Mouse (Mus musculus) adrenal gland, adult 2 months (tissue): ENCODE measurements around the gene Wfdc21. TPM values are rescaled to one million over a fixed set of nuclear protein-coding genes. Genes with fewer than 3 reads are reported as not detected.

Experiments
- DNase-seq: peaks from one replicate; pipeline ENCODE4 v3.0.0; 2021
- polyA plus RNA-seq: library from polyadenylated mRNA; depleted of rRNA; stranded (reverse); fragments of >200 nt; gene quantifications from 2 replicates; pipeline ENCODE4 v1.2.3, GENCODE M21; 2012; rRNA removed
- total RNA-seq, 2 experiments: library from RNA; stranded (reverse); gene quantifications; 2 replicates each; pipeline ENCODE4 v1.2.3; 2021

The Wfdc21 gene
- total and polyA plus RNA-seq, 3 experiments, result 1.0 to 5.2 TPM; not detected in 1

- DNase-seq, result no peak
Observed at GRCm38 (mm10) chr11:83802166-83802565, 55.4 kb downstream of the Wfdc21 start.

Other genes with a start within 250 kb of the Wfdc21 start
- gene Heatr9, start 224.8 kb upstream of the Wfdc21 start, total RNA-seq, result not detected
- gene Heatr9, start 224.8 kb upstream of the Wfdc21 start, polyA plus RNA-seq, result not detected in 2 replicates
- gene Ccl5, start 216.4 kb upstream of the Wfdc21 start, total RNA-seq, result 1 to 10 TPM; 1.8 to 2.0 TPM
- gene Ccl5, start 216.4 kb upstream of the Wfdc21 start, polyA plus RNA-seq, result 20.3 and 21.6 TPM in 2 replicates
- gene Ccl9, start 168.3 kb upstream of the Wfdc21 start, total RNA-seq, result 10 to 100 TPM in 1 of 2 experiments, 1 to 10 TPM in 1; 5.2 to 12.1 TPM
- 0.42 and 0.53 TPM in 2 replicates for gene Ccl9, start 168.3 kb upstream of the Wfdc21 start, polyA plus RNA-seq
- 10 to 100 TPM; 13.1 to 33.7 TPM for gene Ccl6, start 153.9 kb upstream of the Wfdc21 start, total RNA-seq
- gene Ccl6, start 153.9 kb upstream of the Wfdc21 start, polyA plus RNA-seq, result 3.4 and 3.7 TPM in 2 replicates
- gene Rpl9-ps1, start 101.3 kb upstream of the Wfdc21 start, total RNA-seq, result not detected
- gene Rpl9-ps1, start 101.3 kb upstream of the Wfdc21 start, polyA plus RNA-seq, result not detected in 2 replicates
- gene Ccl3, start 97.6 kb upstream of the Wfdc21 start, total RNA-seq, result under 1 TPM in 1 of 2 experiments, not detected in 1; 0.66 TPM
- 2.3 TPM in 2 replicates for gene Ccl3, start 97.6 kb upstream of the Wfdc21 start, polyA plus RNA-seq
- gene Ccl4, start 84.4 kb upstream of the Wfdc21 start, total RNA-seq, result under 1 TPM in 1 of 2 experiments, not detected in 1; 0.97 TPM
- 2.0 and 3.0 TPM in 2 replicates for gene Ccl4, start 84.4 kb upstream of the Wfdc21 start, polyA plus RNA-seq
- gene Wfdc17, start 42.9 kb upstream of the Wfdc21 start, total RNA-seq, result 1 to 10 TPM; 2.6 to 4.7 TPM
- 0.51 and 0.71 TPM in 2 replicates for gene Wfdc17, start 42.9 kb upstream of the Wfdc21 start, polyA plus RNA-seq
- gene Wfdc18, start 37.9 kb upstream of the Wfdc21 start, total RNA-seq, result not detected
- gene Wfdc18, start 37.9 kb upstream of the Wfdc21 start, polyA plus RNA-seq, result not detected in 2 replicates
- 10 to 100 TPM; 11.8 to 12.6 TPM for gene Heatr6, start 6.8 kb downstream of the Wfdc21 start, total RNA-seq
- 21.3 and 22.7 TPM in 2 replicates for gene Heatr6, start 6.8 kb downstream of the Wfdc21 start, polyA plus RNA-seq
- gene Hnf1b, start 103.1 kb downstream of the Wfdc21 start, total RNA-seq, result not detected
- gene Hnf1b, start 103.1 kb downstream of the Wfdc21 start, polyA plus RNA-seq, result 0.26 and 0.53 TPM in 2 replicates
- 10 to 100 TPM; 19.6 to 19.9 TPM for gene Ddx52, start 195.1 kb downstream of the Wfdc21 start, total RNA-seq
- 0.92 and 0.96 TPM in 2 replicates for gene Ddx52, start 195.1 kb downstream of the Wfdc21 start, polyA plus RNA-seq
- 10 to 100 TPM; 47.1 to 58.6 TPM for gene Synrg, start 217.5 kb downstream of the Wfdc21 start, total RNA-seq
- 26.3 and 37.4 TPM in 2 replicates for gene Synrg, start 217.5 kb downstream of the Wfdc21 start, polyA plus RNA-seq